8 mouse cellular contexts compared by ENCODE assay signal in the genomic region with DNA sequence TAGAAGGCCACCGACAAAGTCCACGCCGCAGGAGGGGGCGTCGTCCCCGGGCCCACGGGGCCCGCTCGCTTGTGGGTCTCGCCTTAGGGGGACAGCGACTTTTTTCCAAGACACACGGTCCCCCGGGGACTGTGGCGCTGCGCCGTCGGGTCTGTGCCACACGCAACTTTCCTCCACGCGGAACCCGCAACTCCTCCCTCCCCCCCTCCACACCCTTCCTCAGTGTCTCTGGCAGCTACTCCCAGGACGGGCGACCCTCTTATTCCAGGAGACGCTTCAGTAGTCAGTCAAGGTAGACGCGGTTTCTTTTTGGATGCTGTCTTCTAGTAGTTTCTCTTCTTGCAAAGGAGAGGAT. TPM values are rescaled to one million over a fixed set of nuclear protein-coding genes. Genes with fewer than 3 reads are reported as not detected.
DNase-seq lines count a peak whose midpoint lies in the region; ATAC-seq and TF ChIP-seq lines count a peak whose summit lies in the region.

No protein-coding gene starts in this region.

- H3K27me3 ChIP-seq in heart, embryonic 13.5 days (replicated peaks), result no peaks in the 10 kb centered on the region
- H3K27me3 ChIP-seq in limb, embryonic 10.5 days (ENCODE audit: low read depth, poor library complexity, severe bottlenecking), result peaks cover 14% of the 10 kb centered on the region; the same call in 1 of the 2 replicates
- H3K27me3 ChIP-seq in myocyte (ENCODE audit: control insufficient read depth, insufficient read depth, insufficient read length), result no peaks in the 10 kb centered on the region

- TF ChIP-seq POLR2A in embryonic fibroblast, embryonic 13.5 days (IDR thresholded peaks at IDR 0.05; ENCODE audit: low read depth, low read length), result no peak
- no peak for TF ChIP-seq POLR2A in myocyte (IDR thresholded peaks at IDR 0.05; ENCODE audit: insufficient read length, low read depth)

- H3ac ChIP-seq in myocyte (ENCODE audit: control insufficient read depth, insufficient read length), result peak overlapping the region; percentile 20

- 0% methylated on average over 26 of the region's 26 CpGs for WGBS in heart, embryonic 13.5 days
- WGBS in limb, embryonic 10.5 days, result 2% methylated on average over 26 of the region's 26 CpGs

- no peaks in the 10 kb centered on the region for H3K9me3 ChIP-seq in heart, embryonic 13.5 days
- no peaks in the 10 kb centered on the region for H3K9me3 ChIP-seq in limb, embryonic 10.5 days (replicated peaks)

- no peaks in the 10 kb centered on the region for H3K36me3 ChIP-seq in heart, embryonic 13.5 days
- H3K36me3 ChIP-seq in limb, embryonic 10.5 days, result no peaks in the 10 kb centered on the region
- H3K36me3 ChIP-seq in myocyte (ENCODE audit: control insufficient read depth, insufficient read depth), result no peaks in the 10 kb centered on the region

- H3K4me1 ChIP-seq in heart, embryonic 13.5 days, result peaks cover 15% of the 10 kb centered on the region
- no peaks in the 10 kb centered on the region for H3K4me1 ChIP-seq in embryonic fibroblast, embryonic 13.5 days (ENCODE audit: control insufficient read depth, insufficient read depth, low read length)
- H3K4me1 ChIP-seq in limb, embryonic 10.5 days, result peaks cover 49% of the 10 kb centered on the region

- H3K4me2 ChIP-seq in heart, embryonic 13.5 days, result peak overlapping the region; percentile 89
- peak overlapping the region; percentile 91 for H3K4me2 ChIP-seq in myocyte (ENCODE audit: low read depth)

- peaks cover 25% of the 10 kb centered on the region for H3K79me2 ChIP-seq in myocyte (ENCODE audit: control insufficient read depth, insufficient read depth)

- H3K9ac ChIP-seq in heart, embryonic 13.5 days, result peak overlapping the region; percentile 88

- no peak for TF ChIP-seq CTCF in embryonic fibroblast, embryonic 13.5 days (IDR thresholded peaks at IDR 0.05; ENCODE audit: borderline replicate concordance, insufficient read depth, low read length)

- no peak for DNase-seq in heart, adult 8-10 months (ENCODE audit: low spot score)
- peak; percentile 50 for DNase-seq in limb, embryonic 10.5 days (ENCODE audit: low spot score)
- no peak for DNase-seq in layer of hippocampus, adult 11-12 months (ENCODE audit: low spot score)
- DNase-seq in ovary, postnatal 10 days (ENCODE audit: low spot score), result no peak

- H3K4me3 ChIP-seq in heart, embryonic 13.5 days, result peak overlapping the region; percentile 78
- H3K4me3 ChIP-seq in embryonic fibroblast, embryonic 13.5 days (ENCODE audit: insufficient read depth, low read length), result peak overlapping the region; percentile 76
- H3K4me3 ChIP-seq in limb, embryonic 10.5 days, result peak overlapping the region; percentile 62
- H3K4me3 ChIP-seq in myocyte, result peak overlapping the region; percentile 77

- no peak for ATAC-seq in heart, embryonic 13.5 days (ENCODE audit: extremely low read depth, insufficient number of reproducible peaks, low FRiP score, low TSS enrichment)
- peak; percentile 2 for ATAC-seq in CD4-positive, CD25-positive, alpha-beta regulatory T cell, adult 4 months

- peak overlapping the region; percentile 66 for H3K27ac ChIP-seq in heart, embryonic 13.5 days (replicated peaks)
- no peak overlapping the region for H3K27ac ChIP-seq in embryonic fibroblast, embryonic 13.5 days (ENCODE audit: insufficient read depth, low read length)
- H3K27ac ChIP-seq in limb, embryonic 10.5 days, result peak overlapping the region; percentile 64

TF ChIP-seq in myocyte, 11 proteins besides CTCF, POLR2A, EP300 and RAD21:
- TF ChIP-seq E2F4 (IDR thresholded peaks at IDR 0.05; ENCODE audit: insufficient read depth) (no peak), TCF12 (IDR thresholded peaks at IDR 0.05; ENCODE audit: insufficient read depth, poor library complexity, severe bottlenecking) (no peak), SRF (IDR thresholded peaks at IDR 0.05; ENCODE audit: control insufficient read depth, insufficient read length, low read depth) (no peak), POLR2AphosphoS2 (IDR thresholded peaks at IDR 0.05; ENCODE audit: insufficient read length, low read depth) (no peak), MYOG (IDR thresholded peaks at IDR 0.05; ENCODE audit: control insufficient read depth in 1 of 3, insufficient read depth in 1 of 3, insufficient read length in 2 of 3, low read depth in 2 of 3) (no peak), USF1 (IDR thresholded peaks at IDR 0.05; ENCODE audit: low read depth) (no peak), REST (IDR thresholded peaks at IDR 0.05; ENCODE audit: insufficient read depth, insufficient read length) (no peak), MAX (IDR thresholded peaks at IDR 0.05; ENCODE audit: low read depth) (no peak), CEBPB (IDR thresholded peaks at IDR 0.05; ENCODE audit: insufficient read depth, poor library complexity, severe bottlenecking) (no peak), TCF3 (IDR thresholded peaks at IDR 0.05; ENCODE audit: insufficient read length, low read depth) (no peak), MYOD1 (IDR thresholded peaks at IDR 0.05; ENCODE audit: control insufficient read depth in 1 of 3, insufficient read length in 2 of 3, low read depth in 2 of 3) (no peak)
TF ChIP-seq in myocyte: peak in this region for 0.

RNA-seq across cellular contexts. Expression of a gene that starts 1.4 kb away (rescaled TPM):
- 10.8 and 11.9 TPM in 2 replicates for polyA plus RNA-seq in heart, embryonic 13.5 days (2015; fragmentation: Nextera tagmentation; extraction: Ambion mirVana)
- 1 to 10 TPM; 2.2 to 3.1 (median 2.8) TPM for total RNA-seq in heart, adult 8-10 months (2022)
- 1 to 10 TPM; 3.6 to 8.8 TPM for polyA plus RNA-seq in CD4-positive, CD25-positive, alpha-beta regulatory T cell, adult 4 months (2017; shearing (Covaris generic))
- 63.6 and 76.1 TPM in 2 replicates for polyA plus RNA-seq in embryonic fibroblast, embryonic 13.5 days (2011; ENCODE audit: insufficient read length, low read depth, missing spikeins)
- 3.6 and 4.0 TPM in 2 replicates for polyA plus RNA-seq in limb, embryonic 10.5 days (2016; fragmentation: Nextera tagmentation; extraction: Ambion mirVana)
- 13.1 TPM for polyA plus RNA-seq in myocyte (2012; fragmentation: generic; extraction: Trizol)
